7 mouse cellular contexts compared by ENCODE assay signal in genomic region chr12:88361120-88361445, GRCm38 (mm10). TPM values are rescaled to one million over a fixed set of nuclear protein-coding genes. Genes with fewer than 3 reads are reported as not detected.
DNase-seq lines count a peak whose midpoint lies in the region; ATAC-seq and TF ChIP-seq lines count a peak whose summit lies in the region.

No protein-coding gene starts in this region.

- H3K4me3 ChIP-seq in testis, adult 2 months (ENCODE audit: control insufficient read depth, low read depth, low read length), result peak overlapping the region; percentile 92
- H3K4me3 ChIP-seq in forebrain, embryonic 13.5 days, result peak overlapping the region; percentile 75
- peak overlapping the region; percentile 62 to 74 for H3K4me3 ChIP-seq in liver, embryonic 14.5 days (ENCODE audit: insufficient read depth in 1 of 2, low read depth in 2 of 2, low read length in 2 of 2)

- no peaks in the 10 kb centered on the region for H3K4me1 ChIP-seq in testis, adult 2 months (ENCODE audit: control insufficient read depth, insufficient read depth, low read length)
- H3K4me1 ChIP-seq in forebrain, embryonic 13.5 days, result peaks cover 5% of the 10 kb centered on the region
- H3K4me1 ChIP-seq in liver, embryonic 14.5 days (replicated peaks; ENCODE audit: control insufficient read depth in 2 of 2, insufficient read depth in 2 of 2, low read length in 1 of 2), result no peaks in the 10 kb centered on the region

- H3K9ac ChIP-seq in forebrain, embryonic 13.5 days, result peak overlapping the region; percentile 77
- H3K9ac ChIP-seq in liver, embryonic 14.5 days (replicated peaks), result peak overlapping the region; percentile 53

- no peaks in the 10 kb centered on the region for H3K9me3 ChIP-seq in forebrain, embryonic 13.5 days (replicated peaks)
- no peaks in the 10 kb centered on the region for H3K9me3 ChIP-seq in liver, embryonic 14.5 days (ENCODE audit: control insufficient read depth, low read length)

- no peaks in the 10 kb centered on the region for H3K36me3 ChIP-seq in testis, adult 2 months (ENCODE audit: control insufficient read depth, insufficient read depth, low read length)
- no peaks in the 10 kb centered on the region for H3K36me3 ChIP-seq in forebrain, embryonic 13.5 days (ENCODE audit: poor library complexity, severe bottlenecking)
- no peaks in the 10 kb centered on the region for H3K36me3 ChIP-seq in liver, embryonic 14.5 days (replicated peaks; ENCODE audit: control insufficient read depth, insufficient read depth, low read depth)

- no peak for TF ChIP-seq CTCF in testis, adult 2 months (IDR thresholded peaks at IDR 0.05; ENCODE audit: control insufficient read depth, insufficient read depth, insufficient replicate concordance, low read depth, low read length)
- no peak for TF ChIP-seq CTCF in liver, embryonic 14.5 days (IDR thresholded peaks at IDR 0.05; ENCODE audit: low read depth)

- H3K4me2 ChIP-seq in forebrain, embryonic 13.5 days, result peak overlapping the region; percentile 89
- H3K4me2 ChIP-seq in liver, embryonic 14.5 days (ENCODE audit: low read depth), result peak overlapping the region; percentile 66

- no peaks in the 10 kb centered on the region for H3K27me3 ChIP-seq in testis, adult 2 months (ENCODE audit: control insufficient read depth, insufficient read depth, low read length)
- no peaks in the 10 kb centered on the region for H3K27me3 ChIP-seq in forebrain, embryonic 13.5 days
- no peaks in the 10 kb centered on the region for H3K27me3 ChIP-seq in liver, embryonic 14.5 days (ENCODE audit: control insufficient read depth, insufficient read depth, low read length)

- no peak for DNase-seq in testis, postnatal 14 days (ENCODE audit: low spot score)
- no peak for DNase-seq in liver, embryonic 14.5 days (ENCODE audit: low read depth in 3 of 3, low spot score in 3 of 3)
- no peak for DNase-seq in c-Kit-positive CD71-positive TER-119-positive erythroid progenitor cells, embryonic 14.5 days (ENCODE audit: low spot score)
- DNase-seq in ovary, postnatal 10 days (ENCODE audit: low spot score), result no peak
- no peak for DNase-seq in right cerebral cortex, postnatal 25 days

- TF ChIP-seq POLR2A in testis, adult 2 months (IDR thresholded peaks at IDR 0.05; ENCODE audit: control insufficient read depth, low read depth, low read length), result no peak

- WGBS in forebrain, embryonic 13.5 days, result 50% methylated on average over 9 of the region's 9 CpGs
- WGBS in liver, embryonic 14.5 days (ENCODE audit: insufficient replicate concordance), result 29% methylated on average over 9 of the region's 9 CpGs

- no peak overlapping the region for H3K27ac ChIP-seq in testis, adult 2 months (ENCODE audit: control insufficient read depth, insufficient read depth, low read depth, low read length)
- H3K27ac ChIP-seq in forebrain, embryonic 13.5 days, result no peak overlapping the region
- H3K27ac ChIP-seq in liver, embryonic 14.5 days, result no peak overlapping the region

- peak; percentile 14 for ATAC-seq in forebrain, embryonic 13.5 days
- ATAC-seq in liver, embryonic 14.5 days (ENCODE audit: insufficient read depth), result no peak

- no peak for TF ChIP-seq EP300 in liver, embryonic 14.5 days (IDR thresholded peaks at IDR 0.05; ENCODE audit: low read depth)

RNA-seq across cellular contexts. Expression of gene Adck1, which starts 0.7 kb away (rescaled TPM):
- 10.9 and 11.8 TPM in 2 replicates for polyA plus RNA-seq in testis, adult 2 months (2012; rRNA removed)
- 20.2 and 25.6 TPM in 2 replicates for polyA plus RNA-seq in forebrain, embryonic 13.5 days (2015; fragmentation: Nextera tagmentation; extraction: Ambion mirVana)
- polyA plus RNA-seq in liver, embryonic 14.5 days (2012; rRNA removed), result 6.5 and 6.6 TPM in 2 replicates
- 5.8 and 7.0 TPM in 2 replicates for polyA plus RNA-seq in liver, embryonic 14.5 days (2014; fragmentation: Nextera tagmentation; extraction: Ambion mirVana)

RNA-seq across cellular contexts. Expression of gene Gm5039, which starts 37.3 kb away (rescaled TPM):
- polyA plus RNA-seq in testis, adult 2 months (2012; rRNA removed), result not detected in 2 replicates
- not detected in 2 replicates for polyA plus RNA-seq in forebrain, embryonic 13.5 days (2015; fragmentation: Nextera tagmentation; extraction: Ambion mirVana)
- not detected in 2 replicates for polyA plus RNA-seq in liver, embryonic 14.5 days (2012; rRNA removed)
- not detected in 2 replicates for polyA plus RNA-seq in liver, embryonic 14.5 days (2014; fragmentation: Nextera tagmentation; extraction: Ambion mirVana)
